Mouse (Mus musculus) forebrain, embryonic 16.5 days (tissue): Measurements from ENCODE around the gene Sema4a. TPM values are rescaled to one million over a fixed set of nuclear protein-coding genes. Genes with fewer than 3 reads are reported as not detected.
A peak's percentile ranks its signal among the peaks of the same experiment; 100 is the strongest.

Source experiments
- ATAC-seq: fragments of 200-750 bp; cut with Nextera tagmentation; 2 replicates; pipeline ENCODE4 v1.8.0; 2017; ENCODE audit warnings: mild to moderate bottlenecking, moderate library complexity
- H3K27ac ChIP-seq: fragments of 300-500 bp; sonication (generic); 2 replicates; pipeline ENCODE4 v1.5.1; 2014; ENCODE audit warnings: low read length, control low read depth
- H3K27me3 ChIP-seq: fragments of 300-500 bp; sonication (generic); replicated peaks from 2 replicates; pipeline ENCODE4 v1.6.1; 2014; ENCODE audit warnings: low read length; ENCODE audit not compliant: control insufficient read depth, insufficient read depth
- H3K36me3 ChIP-seq: fragments of 300-500 bp; sonication (generic); 2 replicates; pipeline ENCODE4 v1.6.1; 2014; ENCODE audit not compliant: control insufficient read depth, insufficient read depth
- H3K4me1 ChIP-seq: fragments of 300-500 bp; sonication (generic); replicated peaks from 2 replicates; pipeline ENCODE4 v1.6.1; 2014; ENCODE audit warnings: low read length; ENCODE audit not compliant: control insufficient read depth, insufficient read depth
- H3K4me2 ChIP-seq: fragments of 300-500 bp; sonication (generic); 2 replicates; pipeline ENCODE4 v1.6.1; 2014; ENCODE audit warnings: mild to moderate bottlenecking, low read length, control low read depth
- H3K4me3 ChIP-seq: fragments of 300-500 bp; sonication (generic); replicated peaks from 2 replicates; pipeline ENCODE4 v1.5.1; 2014; ENCODE audit warnings: mild to moderate bottlenecking, low read length, control low read depth
- H3K9ac ChIP-seq: fragments of 300-500 bp; sonication (generic); replicated peaks from 2 replicates; pipeline ENCODE4 v1.6.1; 2014; ENCODE audit warnings: low read depth, low read length, control low read depth
- H3K9me3 ChIP-seq: fragments of 300-500 bp; sonication (generic); 2 replicates; pipeline ENCODE4 v1.6.1; 2016; ENCODE audit warnings: low read length; ENCODE audit not compliant: control insufficient read depth
- WGBS: fragments of 180-500 bp; shearing (Covaris S2); extraction: QIAGEN DNeasy Blood & Tissue Kit; methylation state at CpG from one replicate; pipeline ENCODE4 v1.1.7; 2014; 5-methylcytosine and 5-hydroxymethylcytosine counted together
- polyA plus RNA-seq: library from polyadenylated mRNA; unstranded; fragments of >200 nt; fragmentation: Nextera tagmentation; extraction: Ambion mirVana; gene quantifications from 2 replicates; pipeline ENCODE4 v1.2.1, GENCODE M21; 2015

The Sema4a gene
- polyA plus RNA-seq, 1 experiment from 2014 or later: 25.8 TPM

- ATAC-seq: no peak
- H3K9ac ChIP-seq: no peak overlapping the region
- peaks cover 8% of the 10 kb centered on the region for H3K4me1 ChIP-seq
- H3K4me2 ChIP-seq: no peak overlapping the region
- H3K27me3 ChIP-seq: peaks cover 22% of the 10 kb centered on the region
- H3K9me3 ChIP-seq: no peaks in the 10 kb centered on the region
- no peaks in the 10 kb centered on the region for H3K36me3 ChIP-seq
- no peak overlapping the region for H3K27ac ChIP-seq
- H3K4me3 ChIP-seq: no peak overlapping the region
- 83% methylated on average over 1 of the region's 1 CpGs for WGBS
These were observed 26.4 kb upstream of the Sema4a start for GRCm38 (mm10) chr3:88487396-88487795.

GRCm38 (mm10) chr3:88486887-88487286, 25.9 kb upstream of the Sema4a start:
- H3K9ac ChIP-seq: no peak overlapping the region
- H3K27ac ChIP-seq: no peak overlapping the region
- no peaks in the 10 kb centered on the region for H3K36me3 ChIP-seq
- H3K4me1 ChIP-seq: peaks cover 7% of the 10 kb centered on the region
- no peak overlapping the region for H3K4me2 ChIP-seq
- H3K9me3 ChIP-seq: no peaks in the 10 kb centered on the region
- peaks cover 23% of the 10 kb centered on the region for H3K27me3 ChIP-seq
- 83% methylated on average over 4 of the region's 4 CpGs for WGBS
- no peak for ATAC-seq
- no peak overlapping the region for H3K4me3 ChIP-seq

- Histone ChIP-seq H3K4me3 (no peak overlapping the region), H3K27me3 (peaks cover 23% of the 10 kb centered on the region), H3K9ac (no peak overlapping the region), H3K36me3 (no peaks in the 10 kb centered on the region), H3K4me1 (peaks cover 7% of the 10 kb centered on the region), H3K9me3 (no peaks in the 10 kb centered on the region), H3K27ac (no peak overlapping the region), H3K4me2 (no peak overlapping the region)
- WGBS: 73% methylated on average over 5 of the region's 5 CpGs
- ATAC-seq: no peak
These were observed 25.1 kb upstream of the Sema4a start for GRCm38 (mm10) chr3:88486043-88486442.

- ATAC-seq: no peak; the same call in 1 of the 2 replicates
- Histone ChIP-seq H3K4me3 (0 out of 2 replicates have a peak overlapping the region, but pooled peaks have one; percentile 14), H3K36me3 (no peaks in the 10 kb centered on the region), H3K9ac (no peak overlapping the region; the same call in 1 of the 2 replicates), H3K4me2 (peak overlapping the region; percentile 36), H3K9me3 (no peaks in the 10 kb centered on the region), H3K4me1 (peaks cover 7% of the 10 kb centered on the region), H3K27ac (no peak overlapping the region), H3K27me3 (peaks cover 23% of the 10 kb centered on the region)
- WGBS: 12% methylated on average over 39 of the region's 39 CpGs
These were observed 23.8 kb upstream of the Sema4a start for GRCm38 (mm10) chr3:88484597-88485316.

- H3K4me1 ChIP-seq: peaks cover 7% of the 10 kb centered on the region
- 2% methylated on average over 5 of the region's 5 CpGs for WGBS
- H3K27ac ChIP-seq: no peak overlapping the region
- H3K4me3 ChIP-seq: no peak overlapping the region
- no peak overlapping the region for H3K9ac ChIP-seq
- peaks cover 23% of the 10 kb centered on the region for H3K27me3 ChIP-seq
- no peaks in the 10 kb centered on the region for H3K9me3 ChIP-seq
- ATAC-seq: peak; percentile 61
- H3K4me2 ChIP-seq: no peak overlapping the region
- no peaks in the 10 kb centered on the region for H3K36me3 ChIP-seq
These were observed 22.6 kb upstream of the Sema4a start for GRCm38 (mm10) chr3:88483621-88484020.

GRCm38 (mm10) chr3:88483141-88483540, 22.2 kb upstream of the Sema4a start:
- H3K27ac ChIP-seq: no peak overlapping the region
- H3K27me3 ChIP-seq: peaks cover 23% of the 10 kb centered on the region
- H3K9me3 ChIP-seq: no peaks in the 10 kb centered on the region
- H3K4me2 ChIP-seq: no peak overlapping the region
- H3K36me3 ChIP-seq: no peaks in the 10 kb centered on the region
- peak; percentile 21; the same call in 1 of the 2 replicates for ATAC-seq
- peaks cover 6% of the 10 kb centered on the region for H3K4me1 ChIP-seq
- WGBS: 76% methylated on average over 8 of the region's 8 CpGs
- no peak overlapping the region for H3K9ac ChIP-seq
- H3K4me3 ChIP-seq: no peak overlapping the region

- Histone ChIP-seq H3K4me3 (no peak overlapping the region), H3K4me1 (peaks cover 5% of the 10 kb centered on the region), H3K27ac (no peak overlapping the region), H3K36me3 (no peaks in the 10 kb centered on the region), H3K9ac (no peak overlapping the region), H3K9me3 (no peaks in the 10 kb centered on the region), H3K27me3 (peaks cover 23% of the 10 kb centered on the region), H3K4me2 (no peak overlapping the region)
- WGBS: 31% methylated on average over 18 of the region's 18 CpGs
- no peak for ATAC-seq
These were observed 21.4 kb upstream of the Sema4a start for GRCm38 (mm10) chr3:88482336-88482735.

- H3K9ac ChIP-seq: no peak overlapping the region
- 57% methylated on average over 8 of the region's 8 CpGs for WGBS
- no peak for ATAC-seq
- no peaks in the 10 kb centered on the region for H3K36me3 ChIP-seq
- no peaks in the 10 kb centered on the region for H3K9me3 ChIP-seq
- H3K4me2 ChIP-seq: no peak overlapping the region
- no peak overlapping the region for H3K4me3 ChIP-seq
- H3K27ac ChIP-seq: no peak overlapping the region
- H3K27me3 ChIP-seq: peaks cover 23% of the 10 kb centered on the region
- peaks cover 5% of the 10 kb centered on the region for H3K4me1 ChIP-seq
These were observed 20.5 kb upstream of the Sema4a start for GRCm38 (mm10) chr3:88481372-88482040.

GRCm38 (mm10) chr3:88480679-88481078, 19.7 kb upstream of the Sema4a start:
- Histone ChIP-seq H3K4me1 (peaks cover 5% of the 10 kb centered on the region), H3K27ac (no peak overlapping the region), H3K27me3 (peaks cover 20% of the 10 kb centered on the region), H3K36me3 (no peaks in the 10 kb centered on the region), H3K4me3 (no peak overlapping the region), H3K9ac (no peak overlapping the region), H3K9me3 (no peaks in the 10 kb centered on the region), H3K4me2 (no peak overlapping the region)
- 84% methylated on average over 5 of the region's 5 CpGs for WGBS
- no peak for ATAC-seq
